Mouse (Mus musculus): ENCODE measurements around the gene Exoc3l.
"Not testable (repeated sequence)": the region's sequence is repeated elsewhere in the genome, so short reads cannot be mapped to it uniquely, and the experiment has no call there.

Exoc3l gene

GRCm38 (mm10) chr8:105291802-105292201, 4.1 kb downstream of the Exoc3l start:
- not testable (repeated sequence) for DNase-seq (ENCODE audit: low spot score in 2 of 2)

- DNase-seq (ENCODE audit: low spot score in 2 of 2), result not testable (repeated sequence)
Measured at GRCm38 (mm10) chr8:105291364-105291763, 4.5 kb downstream of the Exoc3l start.

DNA sequence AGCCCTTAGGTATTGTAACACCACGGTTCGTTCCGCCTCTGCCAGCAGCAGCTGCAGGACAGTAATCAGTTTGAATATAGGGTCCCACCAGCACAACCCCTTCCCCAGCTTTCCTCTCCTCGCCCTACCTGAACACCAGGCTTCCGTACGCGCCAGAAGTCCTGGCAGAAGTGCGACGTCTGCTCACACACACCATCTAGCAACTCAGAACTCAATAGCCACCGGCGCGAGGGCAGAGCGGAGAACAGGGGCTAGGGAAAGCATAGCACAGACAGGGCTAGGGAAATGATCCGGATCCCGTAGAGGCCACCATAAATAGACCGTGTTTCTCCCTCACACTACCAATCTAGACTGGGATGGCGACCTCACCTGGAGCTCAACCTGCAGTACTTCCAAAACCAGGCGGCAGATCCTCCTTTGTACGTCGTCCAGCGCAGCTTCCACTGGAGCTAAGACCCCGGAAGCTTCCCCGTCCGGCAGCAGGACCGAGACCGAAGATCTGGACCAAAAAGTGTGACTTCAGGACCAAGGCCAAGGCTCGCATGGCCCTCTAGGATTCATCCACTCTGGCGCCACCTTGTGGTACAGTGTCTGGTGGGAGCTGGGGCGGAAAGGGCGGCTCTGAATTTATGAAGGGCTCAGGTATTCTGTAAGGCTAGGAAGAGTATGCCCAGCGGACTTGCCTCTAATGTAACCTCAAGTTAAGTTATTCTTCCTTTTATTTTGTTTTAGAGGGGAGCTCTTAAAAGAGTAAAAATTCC, 5.2 kb downstream of the Exoc3l start:
- DNase-seq (ENCODE audit: low spot score in 2 of 2), result peak; percentile 80 to 83

DNA sequence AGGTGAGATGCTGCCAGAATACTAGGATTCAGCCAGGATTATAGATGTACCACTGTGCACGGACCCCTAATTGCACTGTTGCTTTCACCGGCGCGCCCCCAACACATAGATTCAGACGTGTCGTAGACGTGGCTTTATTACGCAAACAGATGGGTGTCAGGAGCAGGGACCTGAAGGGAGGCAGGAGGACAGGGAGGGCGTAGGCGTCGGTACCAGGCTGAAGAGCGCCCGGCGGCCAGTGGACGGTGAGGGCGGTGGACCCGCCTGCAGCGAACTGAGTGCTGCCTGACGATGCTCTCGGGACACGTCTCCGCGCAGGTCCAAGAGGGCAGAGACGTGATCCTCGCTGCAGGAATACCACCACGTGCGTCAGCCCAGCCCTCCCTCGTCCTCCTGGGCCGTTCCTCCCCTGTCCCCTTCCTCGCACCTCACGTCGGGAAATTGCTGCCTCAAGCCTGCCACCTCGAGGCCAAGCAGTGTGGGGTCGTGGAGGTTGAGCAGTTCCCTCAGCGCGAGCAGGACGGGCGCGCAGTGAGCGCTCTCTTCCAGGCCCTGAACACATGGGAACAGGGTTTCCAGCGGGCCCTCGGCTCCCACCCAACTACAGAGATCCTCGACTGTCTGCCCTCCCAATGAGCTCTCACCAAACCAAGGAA, 6.0 kb downstream of the Exoc3l start, which contains the start of gene 4931428F04Rik:
TSS of gene 4931428F04Rik (minus strand) at position 60 of the 656 bp plus-strand sequence.
- DNase-seq (ENCODE audit: low spot score in 2 of 2), result peak in 1 of 2 experiments; percentile 30

GRCm38 (mm10) chr8:105288958-105289732, 6.8 kb downstream of the Exoc3l start:
- peak; percentile 94 for DNase-seq (ENCODE audit: low spot score in 2 of 2)

DNA sequence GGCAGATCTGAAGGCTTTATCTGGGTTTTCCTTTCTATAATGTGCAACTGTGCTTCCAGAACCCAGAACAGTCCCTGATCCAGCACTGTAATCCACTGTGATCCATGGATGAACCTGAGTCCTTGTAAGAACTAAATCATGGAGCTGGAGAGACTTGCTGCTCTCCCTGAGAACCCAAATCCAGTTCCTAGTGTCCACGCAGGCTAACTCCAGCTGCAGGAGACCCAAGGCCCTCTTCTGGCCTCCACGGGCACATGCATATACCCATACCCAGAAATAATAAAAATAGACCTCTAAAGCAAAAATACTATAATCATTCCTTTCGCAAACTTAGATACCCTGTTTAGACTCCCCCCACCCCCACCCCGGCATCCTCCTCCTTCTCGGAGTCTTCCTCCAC, 7.7 kb downstream of the Exoc3l start:
- no peak for DNase-seq (ENCODE audit: low spot score in 2 of 2)

GRCm38 (mm10) chr8:105286907-105287306, 9.0 kb downstream of the Exoc3l start:
- no peak for DNase-seq (ENCODE audit: low spot score in 2 of 2)

- no peak for DNase-seq (ENCODE audit: low spot score in 2 of 2)
Measured at GRCm38 (mm10) chr8:105285514-105285913, 10.4 kb downstream of the Exoc3l start.

DNA sequence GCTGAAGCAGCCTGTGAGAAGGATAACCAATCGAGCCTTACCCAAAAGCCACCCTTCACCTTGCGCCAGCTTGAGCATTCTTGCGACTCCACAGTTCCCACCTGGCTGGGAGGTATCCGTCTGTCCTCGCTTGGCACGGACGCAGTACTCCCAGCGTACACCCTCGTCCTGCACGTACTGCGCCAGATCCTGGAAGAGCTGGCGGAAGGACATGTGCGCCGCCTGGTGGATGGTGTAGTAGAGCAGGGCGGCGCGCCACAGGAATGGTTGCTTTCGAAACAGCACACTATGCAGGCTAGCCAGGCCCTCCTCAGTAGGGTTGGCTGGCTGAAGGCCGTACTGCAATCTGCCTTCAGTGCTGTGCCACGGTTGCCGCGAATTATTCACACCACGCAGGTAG, 12.8 kb downstream of the Exoc3l start:
- DNase-seq (ENCODE audit: low spot score in 2 of 2), result no peak

- DNase-seq (ENCODE audit: low spot score in 2 of 2), result no peak
Measured at GRCm38 (mm10) chr8:105282239-105282638, 13.7 kb downstream of the Exoc3l start.

GRCm38 (mm10) chr8:105281821-105282220, 14.1 kb downstream of the Exoc3l start:
- DNase-seq (ENCODE audit: low spot score in 2 of 2), result no peak

DNA sequence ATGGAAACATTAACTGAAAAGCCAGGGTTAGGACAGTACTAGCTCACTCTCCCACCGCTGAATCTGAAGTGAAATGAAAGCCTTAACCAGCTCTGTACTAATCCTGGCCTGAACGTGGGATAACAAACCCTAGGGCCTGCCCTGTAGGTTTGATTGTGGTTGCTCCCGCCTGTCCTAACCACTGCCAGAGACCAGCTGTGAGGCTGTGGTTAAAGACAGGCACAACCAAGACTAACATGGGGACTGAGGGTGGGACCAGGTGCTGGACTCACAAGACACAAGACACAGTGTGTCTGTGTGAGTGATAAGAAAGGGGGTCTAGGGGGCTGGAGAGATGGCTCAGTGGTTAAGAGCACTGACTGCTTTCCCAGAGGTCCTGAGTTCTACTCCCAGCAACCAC, 15.3 kb downstream of the Exoc3l start:
- no peak for DNase-seq (ENCODE audit: low spot score in 2 of 2)

DNA sequence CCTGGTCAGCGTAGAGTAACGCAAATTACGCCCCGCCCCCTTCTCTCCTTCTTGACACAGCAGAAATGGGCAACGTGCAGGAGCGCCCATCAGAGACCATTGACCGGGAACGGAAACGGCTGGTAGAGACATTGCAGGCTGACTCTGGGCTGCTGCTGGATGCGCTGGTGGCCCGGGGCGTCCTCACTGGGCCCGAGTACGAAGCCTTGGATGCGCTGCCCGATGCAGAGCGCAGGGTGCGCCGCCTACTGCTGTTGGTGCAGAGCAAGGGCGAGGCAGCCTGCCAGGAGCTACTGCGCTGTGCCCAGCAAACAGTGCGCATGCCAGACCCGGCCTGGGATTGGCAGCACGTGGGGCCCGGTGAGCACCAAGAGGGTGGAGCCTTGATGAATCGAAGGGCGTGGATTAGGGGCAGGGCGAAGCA, 17.0 kb downstream of the Exoc3l start:
- DNase-seq (ENCODE audit: low spot score in 2 of 2), result peak in 1 of 2 experiments; percentile 51

GRCm38 (mm10) chr8:105276292-105277120, 19.4 kb downstream of the Exoc3l start:
- no peak for DNase-seq (ENCODE audit: low spot score in 2 of 2)

GRCm38 (mm10) chr8:105275840-105276239, 20.1 kb downstream of the Exoc3l start, which contains the start of gene Nol3:
Gene Nol3, plus strand, starts transcription at chr8:105276140.
- no peak for DNase-seq (ENCODE audit: low spot score in 2 of 2)

DNA sequence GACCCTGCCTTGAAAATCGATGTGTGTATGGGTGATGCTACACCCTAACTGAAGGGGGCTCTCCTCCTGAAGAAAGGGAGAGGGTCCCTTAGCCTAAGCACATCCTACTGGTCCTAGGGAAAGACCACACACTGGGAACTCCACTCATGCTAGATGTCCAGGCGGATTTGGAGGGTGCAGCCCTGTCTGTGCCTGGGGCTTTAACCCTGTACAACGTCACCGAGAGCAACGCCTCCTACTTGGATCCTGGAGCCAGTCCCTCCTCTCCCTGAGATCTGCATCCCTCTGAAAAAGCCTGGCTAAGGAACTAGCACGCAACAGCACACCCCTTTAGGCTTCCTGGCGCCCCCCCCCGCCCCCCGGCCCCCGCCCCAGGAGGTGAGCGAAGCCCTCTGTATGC, 20.5 kb downstream of the Exoc3l start:
- no peak for DNase-seq (ENCODE audit: low spot score in 2 of 2)

DNA sequence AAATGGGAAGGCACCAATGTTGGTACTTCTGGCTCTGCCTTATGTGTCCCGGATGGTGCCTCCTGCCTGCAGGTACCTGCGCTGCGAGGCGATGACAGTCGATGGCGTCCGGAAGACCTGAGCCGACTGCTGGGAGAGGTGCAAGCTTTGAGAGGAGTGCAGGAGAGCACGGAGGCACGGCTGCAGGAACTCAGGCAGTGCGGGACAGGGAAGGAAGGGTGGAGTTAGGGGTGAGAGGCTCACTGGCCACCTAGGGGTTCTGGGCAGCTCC, 25.1 kb downstream of the Exoc3l start:
- DNase-seq (ENCODE audit: low spot score in 2 of 2), result no peak

DNA sequence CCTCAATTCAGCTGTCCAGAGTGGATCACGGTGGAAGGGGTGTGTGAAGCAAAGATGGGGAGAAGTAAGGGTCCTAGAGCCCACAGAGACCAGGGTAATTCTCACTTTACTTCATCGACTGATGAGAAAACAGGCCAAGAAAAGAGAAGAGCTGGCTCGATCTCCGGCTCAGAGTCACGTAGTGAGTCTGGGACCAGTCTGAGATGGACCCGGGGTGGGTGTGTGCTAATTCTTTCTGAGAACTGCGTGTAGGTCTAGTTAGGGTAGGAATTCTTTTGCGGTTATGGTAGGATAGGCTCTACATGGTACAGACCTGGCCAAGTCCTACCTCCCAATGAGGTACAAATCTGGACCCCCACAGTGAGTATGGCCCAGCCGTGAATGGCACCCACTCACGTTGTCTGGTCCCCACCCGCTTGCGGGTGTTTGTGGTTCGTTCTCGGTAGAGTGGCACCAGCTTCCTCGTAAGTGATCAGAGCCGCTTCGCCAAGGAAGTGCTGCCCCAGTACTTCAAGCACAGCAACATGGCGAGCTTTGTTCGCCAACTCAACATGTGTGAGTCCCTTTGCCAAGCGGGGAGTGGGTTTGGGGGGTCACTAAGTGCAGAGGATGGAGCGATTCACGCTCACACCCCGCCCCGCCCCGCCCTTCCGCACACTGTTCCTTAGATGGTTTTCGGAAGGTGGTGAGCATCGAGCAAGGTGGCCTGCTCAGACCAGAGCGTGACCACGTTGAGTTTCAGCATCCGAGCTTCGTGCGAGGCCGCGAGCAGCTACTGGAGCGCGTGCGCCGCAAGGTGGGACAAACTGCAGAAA, 25.6 kb downstream of the Exoc3l start:
- no peak for DNase-seq (ENCODE audit: low spot score in 2 of 2)

GRCm38 (mm10) chr8:105269461-105269947, 26.4 kb downstream of the Exoc3l start, which contains the start of gene Hsf4:
Gene Hsf4, plus strand, starts transcription at chr8:105269801.
- peak; percentile 46 to 49 for DNase-seq (ENCODE audit: low spot score in 2 of 2)

- DNase-seq (ENCODE audit: low spot score in 2 of 2), result no peak
Measured at GRCm38 (mm10) chr8:105269075-105269458, 26.8 kb downstream of the Exoc3l start.
